Mouse (Mus musculus): Measurements from ENCODE around the gene Spocd1. TPM values are rescaled to one million over a fixed set of nuclear protein-coding genes. Genes with fewer than 3 reads are reported as not detected.
"Not testable (repeated sequence)": the region's sequence is repeated elsewhere in the genome, so short reads cannot be mapped to it uniquely, and the experiment has no call there.

The Spocd1 gene
- not detected in 2 replicates for polyA plus RNA-seq (2016; fragmentation: Nextera tagmentation; extraction: Ambion mirVana)

DNA sequence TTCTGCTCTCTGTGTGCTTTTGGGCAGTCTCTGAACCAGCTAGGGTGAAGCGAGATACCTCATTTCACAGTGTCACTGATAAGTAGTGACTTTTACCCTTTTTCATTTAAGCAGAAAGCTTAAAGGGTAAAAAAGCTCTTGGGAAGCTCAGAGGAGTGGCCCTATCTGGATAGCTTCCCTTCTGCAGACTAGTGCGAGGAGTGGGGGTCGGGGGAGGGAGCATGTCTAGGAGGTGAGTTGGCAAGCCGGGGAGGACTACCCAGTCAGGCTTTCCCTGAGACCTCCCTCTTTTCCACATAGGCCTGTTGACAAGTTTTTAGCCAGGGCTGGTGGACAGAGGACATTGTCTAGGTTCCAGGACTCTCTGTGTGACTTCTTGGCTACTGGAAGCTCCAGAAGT, at the start of gene Spocd1:
Gene Spocd1 (plus strand): TSS at position 301 of the 400 bp plus-strand sequence.
- Histone ChIP-seq H3K9me3 (no peaks in the 10 kb centered on the region), H3K27ac (no peak within 1 kb of the TSS), H3K9ac (no peak within 1 kb of the TSS), H3K27me3 (replicated peaks) (no peaks in the 10 kb centered on the region), H3K4me1 (0 out of 2 replicates have a peak, but pooled peaks cover under 1% of the 10 kb centered on the region), H3K4me2 (replicated peaks) (peak within 1 kb of the TSS; percentile 49), H3K36me3 (no peaks in the 10 kb centered on the region), H3K4me3 (no peak within 1 kb of the TSS)
- no peak for ATAC-seq (ENCODE audit: low FRiP score, low read depth)
- WGBS, result 44% methylated on average over 4 of the region's 4 CpGs

DNA sequence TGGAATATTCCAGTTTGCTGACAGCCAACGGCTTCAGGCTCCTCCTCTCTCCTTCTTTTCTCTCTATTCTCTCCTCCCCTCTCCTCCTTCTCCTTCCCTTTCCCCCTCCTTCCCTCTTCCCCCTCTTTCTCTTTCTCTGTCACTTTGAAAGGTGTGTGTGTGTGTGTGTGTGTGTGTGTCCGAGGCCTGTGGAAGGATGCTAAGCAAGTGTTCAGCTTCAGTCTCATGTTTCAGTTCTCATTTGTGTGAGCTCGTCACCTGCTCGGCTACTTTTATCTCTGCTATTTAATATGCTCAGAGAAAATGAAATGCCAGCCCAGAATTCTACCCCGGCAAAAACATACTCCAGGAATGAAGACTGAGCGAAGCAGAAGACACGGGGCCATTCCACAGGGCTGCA, 48.4 kb upstream of the Spocd1 start:
- Histone ChIP-seq H3K4me1 (peaks cover 15% of the 10 kb centered on the region), H3K27me3 (replicated peaks) (no peaks in the 10 kb centered on the region), H3K36me3 (no peaks in the 10 kb centered on the region), H3K4me2 (replicated peaks) (no peak overlapping the region), H3K27ac (no peak overlapping the region), H3K9me3 (no peaks in the 10 kb centered on the region), H3K4me3 (no peak overlapping the region), H3K9ac (no peak overlapping the region)
- no peak for ATAC-seq (ENCODE audit: low FRiP score, low read depth)
- 88% methylated on average over 7 of the region's 7 CpGs for WGBS

DNA sequence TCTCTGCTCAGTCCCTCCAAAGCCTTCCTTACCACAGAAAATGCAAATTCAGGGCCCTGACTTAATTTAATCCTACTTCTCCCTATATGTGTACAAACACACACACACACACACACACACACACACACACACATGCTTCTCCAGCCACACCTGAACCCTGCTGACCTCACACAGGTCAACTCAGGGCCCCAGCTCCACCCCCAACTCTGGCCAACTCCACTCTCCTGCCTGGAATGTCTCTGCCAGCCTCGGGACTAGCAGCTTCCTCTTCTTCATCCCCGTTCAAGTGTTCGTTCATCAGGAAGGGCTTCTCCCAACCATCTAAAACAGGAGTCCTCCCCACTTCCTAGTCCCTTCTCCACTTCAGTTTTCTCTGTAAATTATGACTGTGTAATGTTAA, 47.4 kb upstream of the Spocd1 start:
- 33% methylated on average over 3 of the region's 3 CpGs for WGBS
- no peak overlapping the region for H3K4me2 ChIP-seq (replicated peaks)
- ATAC-seq (ENCODE audit: low FRiP score, low read depth), result no peak

DNA sequence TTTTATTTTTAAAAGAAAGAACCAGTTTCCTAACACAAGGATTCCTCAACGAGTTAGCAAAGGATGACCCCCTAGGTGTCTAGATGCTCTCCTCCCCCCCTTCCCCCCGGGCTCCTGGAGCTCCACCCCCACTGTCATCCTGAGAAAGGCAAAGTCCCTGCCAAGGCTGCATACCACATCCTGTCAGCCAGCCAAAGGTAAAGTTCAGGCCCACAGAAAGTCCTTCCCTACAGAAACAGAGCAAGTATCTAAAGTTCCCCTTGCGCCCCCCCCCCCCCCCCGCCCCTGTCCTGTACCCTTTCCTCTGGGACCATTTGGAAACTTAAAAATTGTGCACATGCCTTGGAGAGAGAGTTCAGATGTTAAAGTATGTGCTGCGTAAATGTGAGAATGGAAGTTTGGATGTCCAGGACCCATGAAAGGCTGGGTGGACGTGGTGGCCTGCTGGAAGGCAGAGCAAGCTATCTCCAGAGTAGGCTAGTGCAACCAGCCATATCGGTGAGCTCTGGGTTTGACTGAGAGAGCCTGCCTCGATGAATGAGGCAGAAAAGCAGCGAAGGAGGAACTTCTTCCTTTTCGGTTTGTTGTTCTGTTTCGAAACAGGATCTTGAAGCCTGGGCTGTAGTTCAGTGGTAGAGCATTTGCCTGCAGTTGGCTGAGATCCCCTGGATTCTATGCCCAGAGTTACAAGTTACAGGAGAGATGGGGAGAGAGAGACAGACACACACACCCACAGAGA, 46.3 kb upstream of the Spocd1 start:
- Histone ChIP-seq H3K27ac (no peak overlapping the region), H3K27me3 (replicated peaks) (no peaks in the 10 kb centered on the region), H3K36me3 (no peaks in the 10 kb centered on the region), H3K4me2 (replicated peaks) (peak overlapping the region; percentile 28; the same call in 1 of the 2 replicates), H3K9me3 (no peaks in the 10 kb centered on the region), H3K4me3 (no peak overlapping the region), H3K4me1 (peaks cover 3% of the 10 kb centered on the region; the same call in 1 of the 2 replicates), H3K9ac (no peak overlapping the region)
- WGBS, result 43% methylated on average over 11 of the region's 11 CpGs
- no peak for ATAC-seq (ENCODE audit: low FRiP score, low read depth)

More for the DNA sequence above, 47.4 kb upstream of the Spocd1 start:
- Histone ChIP-seq H3K36me3 (no peaks in the 10 kb centered on the region), H3K27ac (no peak overlapping the region), H3K9me3 (no peaks in the 10 kb centered on the region), H3K9ac (no peak overlapping the region), H3K4me3 (no peak overlapping the region), H3K4me1 (peaks cover 14% of the 10 kb centered on the region), H3K27me3 (replicated peaks) (no peaks in the 10 kb centered on the region)

DNA sequence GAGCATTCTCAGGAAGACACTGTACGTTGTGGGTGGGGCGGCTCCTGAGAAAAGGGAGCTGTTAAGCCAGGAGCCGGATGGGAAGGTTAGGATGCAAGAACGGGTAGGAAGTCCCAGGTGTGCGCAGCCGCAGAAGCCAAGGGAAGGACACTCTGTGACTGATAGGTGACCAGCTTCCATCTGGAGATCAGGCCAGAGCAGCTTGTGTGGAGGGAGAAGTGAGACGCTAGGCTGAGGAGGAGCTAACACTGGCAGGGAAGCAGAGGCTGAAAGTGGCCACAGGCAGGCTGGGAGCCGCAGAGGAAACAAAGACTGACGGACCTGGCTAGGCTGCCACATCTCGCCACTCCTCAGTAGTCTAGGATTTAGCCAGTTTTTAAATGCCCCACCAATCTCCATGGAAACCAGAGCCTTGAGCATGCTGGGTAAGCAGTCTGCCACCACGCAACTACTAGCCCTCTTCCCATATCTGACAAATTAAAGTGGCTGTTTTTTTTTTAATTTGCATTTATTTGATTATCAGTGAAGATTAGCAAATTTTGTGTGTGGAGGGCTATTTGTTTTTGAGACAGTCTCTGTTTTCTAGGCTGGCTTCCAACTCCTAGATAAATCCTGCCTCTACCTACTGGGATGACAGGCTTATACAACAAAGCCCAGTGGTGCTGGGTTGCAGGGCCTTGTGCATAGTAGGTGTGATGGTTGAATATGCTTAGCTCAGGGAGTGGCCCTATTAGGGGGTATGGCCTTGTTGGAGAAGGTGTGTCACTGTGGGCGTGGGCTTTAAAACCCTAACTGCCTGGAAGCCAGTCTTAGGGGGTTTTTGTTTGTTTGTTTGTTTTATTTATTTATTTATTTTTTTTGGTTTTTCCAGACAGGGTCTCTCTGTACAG, 44.8 kb upstream of the Spocd1 start:
- Histone ChIP-seq H3K27ac (no peak overlapping the region), H3K9me3 (no peaks in the 10 kb centered on the region), H3K36me3 (no peaks in the 10 kb centered on the region), H3K4me3 (no peak overlapping the region), H3K27me3 (replicated peaks) (no peaks in the 10 kb centered on the region), H3K4me2 (replicated peaks) (0 out of 2 replicates have a peak overlapping the region, but pooled peaks have one; percentile 12), H3K9ac (no peak overlapping the region), H3K4me1 (no peaks in the 10 kb centered on the region)
- ATAC-seq (ENCODE audit: low FRiP score, low read depth), result no peak
- WGBS, result 64% methylated on average over 12 of the region's 12 CpGs

DNA sequence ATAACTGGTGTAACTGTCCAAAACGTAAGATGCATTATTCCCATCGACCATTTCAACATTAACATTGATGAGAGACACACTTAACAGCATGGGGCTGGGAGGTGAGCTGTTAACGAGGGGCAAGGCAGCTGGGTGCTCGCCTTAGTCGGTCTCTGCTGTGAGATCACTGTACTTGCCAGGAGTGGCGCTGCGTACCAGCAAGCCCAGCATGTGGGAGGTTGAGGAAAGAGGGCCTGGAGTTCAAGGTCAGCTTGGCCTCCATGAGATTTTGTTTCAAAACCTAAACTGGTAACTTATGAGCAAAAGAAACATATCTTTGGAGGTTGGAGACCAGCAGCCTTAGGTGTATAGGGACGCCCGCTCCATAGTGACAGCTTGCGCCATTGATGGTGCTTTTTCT, 39.4 kb upstream of the Spocd1 start:
- H3K27me3 ChIP-seq (replicated peaks), result no peaks in the 10 kb centered on the region
- H3K4me3 ChIP-seq, result no peak overlapping the region
- no peaks in the 10 kb centered on the region for H3K36me3 ChIP-seq
- H3K9me3 ChIP-seq, result no peaks in the 10 kb centered on the region
- H3K27ac ChIP-seq, result no peak overlapping the region
- no peak for ATAC-seq (ENCODE audit: low FRiP score, low read depth)
- H3K4me1 ChIP-seq, result no peaks in the 10 kb centered on the region
- no peak overlapping the region for H3K9ac ChIP-seq
- H3K4me2 ChIP-seq (replicated peaks), result no peak overlapping the region
- 76% methylated on average over 10 of the region's 10 CpGs for WGBS

DNA sequence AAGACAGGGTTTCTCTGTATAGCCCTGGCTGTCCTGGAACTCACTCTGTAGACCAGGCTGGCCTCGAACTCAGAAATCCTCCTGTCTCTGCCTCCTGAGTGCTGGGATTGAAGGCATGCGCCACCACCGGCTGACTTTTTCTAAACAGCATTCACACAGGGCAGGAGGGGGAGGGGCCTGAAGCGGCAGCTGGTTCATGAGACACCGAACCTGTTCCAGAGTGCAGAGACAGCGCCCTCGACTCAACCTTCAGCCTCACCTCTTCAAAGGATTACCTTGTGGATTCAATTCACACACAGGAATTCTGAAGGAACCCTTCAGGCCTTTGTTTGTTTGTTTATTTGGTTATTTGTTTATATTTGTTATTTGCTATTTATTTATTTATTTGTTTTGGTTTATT, 39.0 kb upstream of the Spocd1 start:
- 85% methylated on average over 7 of the region's 7 CpGs for WGBS

DNA sequence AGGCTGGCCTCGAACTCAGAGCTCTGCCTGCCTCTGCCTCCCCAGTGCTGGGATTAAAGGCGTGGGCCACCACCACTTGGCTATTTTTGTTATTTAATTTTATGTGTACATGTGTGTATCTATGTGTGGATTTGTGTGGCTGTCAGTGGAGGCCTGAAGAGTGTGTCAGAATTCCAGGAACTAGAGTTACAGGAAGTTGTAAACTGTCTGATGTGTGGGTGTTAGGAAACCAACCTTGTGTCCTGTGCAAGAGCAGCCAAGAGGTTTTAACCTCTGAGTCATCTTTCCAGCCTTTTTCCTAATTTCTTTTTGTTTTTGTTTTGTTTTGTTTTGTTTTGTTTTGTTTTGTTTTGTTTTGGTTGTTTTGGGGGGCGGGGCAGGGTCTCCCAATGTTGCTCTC, 34.2 kb upstream of the Spocd1 start:
- Histone ChIP-seq H3K9ac (no peak overlapping the region), H3K9me3 (no peaks in the 10 kb centered on the region), H3K4me1 (no peaks in the 10 kb centered on the region), H3K4me2 (replicated peaks) (no peak overlapping the region), H3K4me3 (no peak overlapping the region), H3K27ac (no peak overlapping the region), H3K27me3 (replicated peaks) (no peaks in the 10 kb centered on the region), H3K36me3 (no peaks in the 10 kb centered on the region)
- ATAC-seq (ENCODE audit: low FRiP score, low read depth), result no peak
- 92% methylated on average over 3 of the region's 3 CpGs for WGBS

More for the DNA sequence above, 39.0 kb upstream of the Spocd1 start:
- H3K9me3 ChIP-seq, result no peaks in the 10 kb centered on the region
- H3K27me3 ChIP-seq (replicated peaks), result no peaks in the 10 kb centered on the region
- H3K27ac ChIP-seq, result no peak overlapping the region
- H3K4me1 ChIP-seq, result no peaks in the 10 kb centered on the region
- no peak overlapping the region for H3K4me2 ChIP-seq (replicated peaks)
- H3K9ac ChIP-seq, result no peak overlapping the region
- no peak overlapping the region for H3K4me3 ChIP-seq
- no peaks in the 10 kb centered on the region for H3K36me3 ChIP-seq
- ATAC-seq (ENCODE audit: low FRiP score, low read depth), result no peak

DNA sequence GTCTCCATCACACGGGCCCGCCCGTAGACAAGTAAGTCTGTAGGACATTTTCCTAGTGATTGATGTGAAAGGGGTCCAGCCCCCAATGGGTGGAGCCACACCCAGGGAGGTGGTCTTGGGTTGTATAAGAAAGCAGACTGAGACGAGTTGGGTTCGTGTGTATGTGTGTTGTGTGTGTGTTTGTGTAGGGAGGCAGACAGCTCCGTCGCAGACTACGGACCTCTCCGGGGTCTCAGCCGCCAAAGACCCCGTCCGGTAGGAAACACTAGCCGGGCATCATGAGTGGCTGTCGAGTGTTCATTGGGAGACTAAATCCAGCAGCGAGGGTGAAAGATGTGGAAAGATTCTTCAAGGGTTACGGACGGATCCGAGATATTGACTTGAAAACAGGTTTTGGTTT, 30.2 kb upstream of the Spocd1 start:
- not testable (repeated sequence) for H3K27ac ChIP-seq; H3K4me2 ChIP-seq (replicated peaks); ATAC-seq (ENCODE audit: low FRiP score, low read depth); H3K9me3 ChIP-seq; H3K9ac ChIP-seq; H3K36me3 ChIP-seq; H3K27me3 ChIP-seq (replicated peaks); H3K4me1 ChIP-seq; H3K4me3 ChIP-seq
- 94% methylated on average over 18 of the region's 18 CpGs for WGBS

DNA sequence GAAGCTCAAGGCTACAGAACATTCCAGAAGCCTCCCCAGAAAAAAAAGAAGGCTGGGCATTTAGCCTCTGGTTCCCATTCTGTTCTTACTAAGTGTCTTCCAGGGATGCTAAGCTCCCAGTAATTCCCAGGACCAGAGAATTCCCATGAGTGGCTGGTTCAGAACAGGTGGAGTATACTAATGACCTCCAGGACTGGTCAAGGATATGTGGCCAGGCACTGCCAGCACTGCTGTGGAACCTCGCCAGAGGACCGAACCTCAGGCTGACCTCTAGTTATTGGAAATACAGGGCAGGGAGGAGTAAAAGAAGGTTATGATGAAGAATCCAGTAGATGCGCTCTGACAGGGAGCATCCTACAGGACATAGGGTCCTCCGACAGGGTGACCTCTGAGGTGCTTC, 26.7 kb upstream of the Spocd1 start:
- Histone ChIP-seq H3K36me3 (no peaks in the 10 kb centered on the region), H3K4me2 (replicated peaks) (no peak overlapping the region), H3K27ac (no peak overlapping the region), H3K27me3 (replicated peaks) (no peaks in the 10 kb centered on the region), H3K4me3 (no peak overlapping the region), H3K4me1 (no peaks in the 10 kb centered on the region), H3K9ac (no peak overlapping the region), H3K9me3 (no peaks in the 10 kb centered on the region)
- WGBS, result 86% methylated on average over 4 of the region's 4 CpGs
- ATAC-seq (ENCODE audit: low FRiP score, low read depth), result no peak

DNA sequence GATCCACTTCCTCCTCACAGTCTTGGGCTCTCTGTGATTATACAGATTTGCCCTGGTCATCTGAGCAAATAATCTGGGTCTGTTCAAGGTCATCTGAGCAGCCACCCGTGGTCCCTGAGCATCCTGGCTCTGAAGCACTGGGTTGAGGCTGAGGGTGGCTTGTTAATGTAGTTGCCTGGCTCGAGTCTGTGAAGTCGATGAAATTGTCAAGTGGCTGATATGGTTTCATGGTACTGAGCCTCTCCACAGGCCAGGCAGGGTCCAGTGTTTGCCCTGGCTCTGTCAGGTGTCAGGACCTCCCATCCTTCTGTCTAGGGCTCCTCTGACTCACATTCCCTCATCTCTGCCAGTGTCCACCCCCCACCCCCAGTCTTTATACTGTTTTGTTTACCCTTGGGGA, 25.5 kb upstream of the Spocd1 start:
- no peaks in the 10 kb centered on the region for H3K27me3 ChIP-seq (replicated peaks)
- no peak for ATAC-seq (ENCODE audit: low FRiP score, low read depth)
- H3K9ac ChIP-seq, result no peak overlapping the region
- no peaks in the 10 kb centered on the region for H3K4me1 ChIP-seq
- H3K36me3 ChIP-seq, result no peaks in the 10 kb centered on the region
- 85% methylated on average over 3 of the region's 3 CpGs for WGBS
- no peak overlapping the region for H3K4me3 ChIP-seq
- no peak overlapping the region for H3K27ac ChIP-seq
- H3K4me2 ChIP-seq (replicated peaks), result no peak overlapping the region
- H3K9me3 ChIP-seq, result no peaks in the 10 kb centered on the region

DNA sequence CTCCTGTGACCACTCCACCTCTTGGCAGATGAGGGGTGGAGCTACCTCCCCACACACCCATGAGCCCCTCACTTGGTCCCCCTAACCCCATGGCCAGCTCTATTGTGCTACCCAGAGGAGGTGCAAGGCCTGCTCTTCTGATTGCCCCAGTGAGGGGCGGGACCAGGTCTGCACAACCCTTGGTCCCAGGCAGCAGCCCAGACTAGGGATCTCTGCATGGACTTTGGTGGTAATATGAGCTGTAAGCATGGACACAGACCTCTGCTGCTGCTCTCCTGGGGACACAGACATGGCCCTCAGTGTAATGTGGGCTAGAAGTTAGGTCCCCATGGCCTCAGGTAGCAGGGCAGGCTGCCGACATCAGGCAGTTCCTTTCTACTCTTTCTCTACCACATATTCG, 24.0 kb upstream of the Spocd1 start:
- WGBS, result 80% methylated on average over 3 of the region's 3 CpGs
- no peak overlapping the region for H3K27ac ChIP-seq

More for the DNA sequence above, 24.0 kb upstream of the Spocd1 start:
- Histone ChIP-seq H3K27me3 (replicated peaks) (no peaks in the 10 kb centered on the region), H3K36me3 (no peaks in the 10 kb centered on the region), H3K4me3 (no peak overlapping the region), H3K9me3 (no peaks in the 10 kb centered on the region), H3K4me1 (no peaks in the 10 kb centered on the region), H3K4me2 (replicated peaks) (no peak overlapping the region), H3K9ac (no peak overlapping the region)
- no peak for ATAC-seq (ENCODE audit: low FRiP score, low read depth)

Measured in neural tube, embryonic 12.5 days (tissue).